Mouse (Mus musculus) lung, adult 2 months (tissue): ENCODE results near the gene Peli1.

Experiments
- CTCF ChIP-seq: fragments of 200-500 bp; IDR thresholded peaks from 2 replicates; pipeline ENCODE4 v1.5.1; 2011; ENCODE audit warnings: mild to moderate bottlenecking, low read length, control low read depth; ENCODE audit not compliant: insufficient read depth
- POLR2A ChIP-seq: fragments of 200-500 bp; IDR thresholded peaks from 2 replicates; pipeline ENCODE4 v1.6.1; 2011; ENCODE audit warnings: low read depth, mild to moderate bottlenecking, control low read depth, low read length, borderline replicate concordance; ENCODE audit errors: extremely low read depth

DNA sequence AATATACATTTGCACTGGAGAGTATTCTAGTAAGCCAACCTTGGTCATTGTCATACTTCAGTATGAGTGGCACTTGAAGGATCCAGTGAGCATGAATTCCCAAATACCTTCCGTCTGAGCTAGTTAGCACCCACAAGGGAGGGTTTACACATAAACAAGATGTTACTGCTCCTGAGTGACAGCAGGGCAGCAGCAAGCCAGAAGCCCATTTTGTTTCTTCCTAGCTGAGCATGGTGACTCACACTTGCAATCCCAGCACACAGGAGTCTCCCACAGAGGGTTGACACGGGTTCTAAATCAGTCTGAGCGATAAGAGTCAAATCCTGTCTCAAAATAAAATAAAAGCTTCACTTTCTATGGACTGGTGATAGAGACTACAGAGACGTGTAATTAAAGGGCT is 66.5 kb downstream of the Peli1 start:
- TF ChIP-seq CTCF (no peak), POLR2A (no peak)
